Mouse (Mus musculus): ENCODE data around the gene Psap.
"Not testable (repeated sequence)": the region's sequence is repeated elsewhere in the genome, so short reads cannot be mapped to it uniquely, and the experiment has no call there.

The Psap gene

DNA sequence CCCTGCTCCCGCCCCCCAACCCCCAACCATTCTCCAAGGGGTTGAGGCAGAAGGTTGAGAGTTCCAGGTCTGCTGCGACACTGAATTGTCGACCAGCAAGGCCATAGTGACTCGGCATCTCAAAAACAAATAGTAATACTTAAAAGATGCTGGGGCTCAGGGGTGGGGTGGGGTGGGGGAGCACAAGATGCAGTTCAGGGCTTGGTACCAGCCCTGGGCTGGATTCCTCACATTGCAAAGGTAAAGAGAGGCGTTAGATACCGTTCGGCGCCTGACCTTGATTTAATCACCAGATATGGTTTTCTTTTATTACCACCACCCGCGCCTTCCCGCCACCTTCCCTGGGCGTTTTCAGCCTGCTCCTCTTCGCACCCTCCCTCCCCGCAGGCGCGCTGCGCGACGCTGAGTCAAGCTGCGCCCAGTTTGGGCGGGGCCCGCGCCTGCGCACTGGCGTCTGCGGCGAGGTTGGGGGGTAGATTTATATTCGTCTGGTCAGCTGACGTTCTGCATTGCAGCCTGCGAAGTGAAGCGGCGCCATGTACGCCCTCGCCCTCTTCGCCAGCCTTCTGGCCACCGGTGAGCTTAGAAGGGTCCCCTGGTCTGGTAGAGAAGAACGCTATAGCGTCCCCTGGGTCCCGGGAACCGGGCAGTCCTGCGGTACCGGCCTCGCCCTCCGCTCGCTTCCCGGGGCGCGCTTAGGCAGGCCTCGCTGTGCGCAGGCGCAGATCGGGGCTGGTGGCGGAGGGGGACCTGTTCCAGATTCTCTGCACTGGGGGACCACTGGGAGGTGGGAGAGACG lies at the start of gene Psap:
Gene Psap, plus strand, starts transcription at position 421 of the 799 bp plus-strand sequence.
- DNase-seq: peak; percentile 94

DNA sequence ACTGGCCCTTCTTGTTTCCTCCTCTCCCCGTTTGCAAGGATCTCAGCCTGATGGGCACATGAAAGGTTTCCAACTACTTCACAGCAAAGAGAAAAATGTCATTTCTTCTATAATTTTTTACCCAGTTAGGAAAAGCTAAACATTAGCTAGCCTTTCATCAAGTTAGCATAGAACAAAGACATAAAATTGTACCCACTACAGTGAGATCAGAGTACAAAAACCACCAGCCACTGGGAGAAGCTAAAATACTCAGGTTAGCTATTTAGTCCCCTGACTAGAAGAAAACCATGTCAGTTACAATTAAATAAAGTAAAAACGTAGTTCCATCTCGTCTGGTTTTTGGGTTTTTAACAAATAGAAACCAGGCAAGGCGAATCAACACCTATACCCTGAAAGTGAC lies 49.8 kb upstream of the Psap start:
- DNase-seq: no peak

DNA sequence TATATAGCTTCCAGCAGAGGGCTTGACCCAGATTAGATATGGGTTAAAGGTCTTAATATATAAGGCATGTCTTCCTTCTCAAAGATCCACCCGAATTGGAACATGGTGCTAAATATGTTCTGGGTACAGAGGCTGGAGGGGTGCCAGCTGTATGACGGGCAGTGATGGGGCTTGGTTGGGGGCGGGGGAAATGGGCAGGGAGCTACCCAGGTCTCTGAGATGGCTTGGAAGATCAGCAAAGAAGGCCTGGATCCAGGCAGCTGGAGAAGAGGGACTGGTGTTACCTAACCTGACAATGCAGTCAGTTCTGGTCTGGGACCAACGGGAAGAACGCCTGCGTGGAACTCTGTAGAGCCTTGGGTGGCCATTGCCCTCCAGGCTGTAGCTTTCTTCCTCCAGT lies 48.3 kb upstream of the Psap start:
- DNase-seq: no peak

DNA sequence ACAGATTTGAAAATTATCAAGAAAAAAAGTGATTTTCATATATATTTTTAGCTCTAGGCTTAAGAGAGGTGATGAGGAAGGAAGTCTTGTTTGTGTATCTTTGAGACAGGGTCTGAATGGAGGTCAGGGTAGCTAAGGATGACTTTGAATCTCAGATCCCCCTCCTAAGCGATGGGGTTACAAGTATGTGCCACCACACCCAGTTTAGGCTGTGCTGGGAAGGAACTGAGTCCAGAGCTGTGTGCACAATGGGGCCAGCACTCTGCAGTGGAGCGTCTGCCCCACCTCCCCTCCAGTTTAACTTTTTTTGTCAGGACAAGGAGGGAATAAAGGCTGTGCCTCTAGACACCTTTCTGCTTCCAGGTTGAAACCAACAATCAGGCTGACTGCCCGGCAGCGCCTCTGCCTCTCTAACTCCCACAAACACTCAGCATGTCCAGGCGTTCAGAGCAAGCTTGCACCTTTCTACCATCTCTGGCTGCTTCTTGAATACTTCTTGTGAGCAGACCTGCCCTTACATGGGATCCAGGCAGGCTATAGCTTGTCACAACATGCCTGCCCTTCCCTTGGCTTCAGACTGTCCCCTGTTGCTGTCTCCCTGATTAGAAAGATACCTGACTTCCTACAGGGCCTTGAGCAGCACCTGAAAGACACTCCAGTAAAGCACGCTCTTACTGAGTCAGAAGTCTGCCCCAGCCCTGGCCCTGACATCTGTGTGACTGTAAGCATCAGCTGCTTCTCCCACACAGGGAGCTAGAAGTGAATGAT lies 46.9 kb upstream of the Psap start:
- no peak for DNase-seq

DNA sequence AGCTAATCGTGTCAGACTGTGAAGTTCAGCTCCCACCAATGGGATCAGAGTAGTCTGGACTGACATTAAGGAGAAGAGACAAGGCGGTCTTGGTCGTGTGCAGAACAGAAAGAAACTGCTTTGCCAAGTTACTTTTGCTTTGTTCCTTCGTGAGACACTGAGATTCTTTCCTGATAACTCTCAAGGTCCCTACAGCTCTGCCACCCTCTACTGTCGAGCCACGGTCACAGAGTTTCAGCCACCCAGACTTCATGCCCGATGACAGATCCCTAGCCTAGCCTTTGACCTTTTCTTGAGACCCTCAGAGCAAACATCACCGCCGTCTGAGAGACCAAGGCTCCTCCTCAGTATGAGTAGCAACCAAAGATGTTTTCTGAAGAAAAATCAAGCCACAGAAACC lies 43.4 kb upstream of the Psap start:
- no peak for DNase-seq

DNA sequence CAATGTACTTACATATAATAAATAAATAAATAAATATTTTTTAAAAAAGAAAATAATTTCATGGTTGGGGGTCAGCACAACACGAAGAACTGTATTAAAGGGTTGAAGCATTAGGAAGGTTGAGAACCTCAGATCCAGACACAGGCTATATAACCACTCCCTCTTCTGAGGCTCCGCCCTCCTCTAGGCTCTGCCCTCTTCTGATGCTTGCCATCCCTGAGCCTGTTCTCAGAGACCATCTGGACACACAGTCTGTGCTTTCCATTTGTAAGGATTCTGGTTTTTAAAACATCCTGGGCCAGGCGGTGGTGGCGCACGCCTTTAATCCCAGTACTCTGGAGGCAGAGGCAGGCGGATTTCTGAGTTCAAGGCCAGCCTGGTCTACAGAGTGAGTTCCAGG lies 41.6 kb upstream of the Psap start:
- not testable (repeated sequence) for DNase-seq

DNA sequence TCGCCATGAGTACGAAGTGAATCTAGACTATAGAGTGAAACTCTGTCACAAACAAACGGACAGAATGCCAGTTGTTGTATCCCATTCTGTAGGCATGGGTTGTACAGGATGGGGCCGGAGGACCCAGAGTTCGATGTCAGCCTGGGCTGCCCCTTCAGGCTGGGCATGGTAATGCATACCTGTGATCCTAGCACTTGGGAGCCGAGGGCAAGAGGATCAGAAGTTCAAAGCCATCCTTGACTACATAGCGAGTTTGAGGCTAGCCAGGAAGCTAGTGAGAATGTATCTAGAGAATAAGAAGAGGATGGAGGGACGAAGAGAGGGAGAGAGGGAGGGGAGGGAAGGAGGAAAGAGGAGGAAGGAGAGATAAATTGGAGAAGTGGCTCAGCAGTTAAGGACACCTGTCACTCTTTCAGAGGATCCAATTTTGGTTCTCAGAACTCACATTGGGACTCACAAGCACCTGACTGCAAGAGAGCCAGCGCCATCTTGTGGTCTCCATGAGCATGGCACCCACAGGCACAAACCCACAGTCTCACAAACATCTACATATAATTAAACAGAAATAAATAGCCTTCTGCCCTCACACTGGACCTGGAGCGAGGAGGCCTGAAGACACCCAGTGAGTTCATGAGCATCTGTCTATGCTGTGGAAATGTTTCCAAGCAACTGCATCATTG lies 39.8 kb upstream of the Psap start:
- peak; percentile 62 for DNase-seq

DNA sequence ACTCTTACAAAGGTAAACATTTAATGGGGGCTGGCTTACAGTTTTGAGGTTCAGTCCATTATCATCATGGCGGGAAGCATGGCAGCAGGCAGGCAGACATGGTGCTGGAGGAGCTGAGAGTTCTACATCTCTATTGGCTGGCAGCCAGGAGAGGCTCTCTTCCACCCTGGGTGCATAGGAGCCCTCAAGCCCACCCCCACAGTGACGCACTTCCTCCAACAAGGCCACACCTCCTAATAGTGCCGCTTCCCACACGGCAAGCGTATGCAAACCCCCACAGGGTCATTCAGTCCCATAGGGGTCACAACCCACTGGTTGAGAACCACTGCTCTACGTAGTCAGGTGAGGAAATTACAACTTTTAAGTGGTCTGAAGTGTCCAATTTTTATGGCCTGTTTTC lies 37.0 kb upstream of the Psap start:
- DNase-seq: no peak

DNA sequence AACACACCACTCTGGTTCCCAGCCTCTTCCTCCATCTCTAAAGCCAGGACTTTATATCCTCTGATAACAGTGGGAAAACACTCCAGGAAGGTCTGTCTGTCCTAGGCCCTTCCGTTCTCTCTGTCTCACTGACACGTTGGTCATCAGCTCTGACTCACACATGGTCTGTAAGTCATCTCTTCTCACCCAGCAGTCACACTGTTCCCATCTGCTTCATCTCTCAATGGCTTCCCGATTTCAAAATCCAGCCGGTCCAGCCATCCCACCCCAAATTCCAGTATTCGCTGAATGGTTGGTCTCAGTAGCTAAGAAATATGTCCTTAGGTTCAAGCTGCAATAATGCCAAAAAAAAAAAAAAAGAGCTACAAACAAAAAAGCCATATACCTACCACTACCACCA lies 33.5 kb upstream of the Psap start:
- no peak for DNase-seq

DNA sequence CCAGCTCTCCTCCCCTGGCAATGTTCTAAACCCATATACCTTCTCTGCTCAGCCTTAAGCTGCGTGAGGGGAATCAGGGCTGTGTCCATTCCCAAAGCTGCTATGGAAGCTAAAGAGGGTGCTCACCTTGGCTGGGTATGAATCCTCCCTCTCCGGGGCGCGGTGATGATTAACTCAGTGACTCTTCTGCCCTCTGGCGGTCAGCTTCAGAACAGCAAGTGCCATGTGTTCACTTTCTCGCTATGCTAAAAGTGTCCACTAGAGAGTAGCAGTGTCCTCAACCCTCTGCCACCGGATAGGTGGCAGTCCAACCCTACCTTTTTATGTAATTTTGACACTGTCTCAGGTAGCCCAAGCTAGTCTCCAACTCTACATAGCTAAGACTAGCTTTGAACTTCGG lies 32.4 kb upstream of the Psap start:
- peak; percentile 93 for DNase-seq

DNA sequence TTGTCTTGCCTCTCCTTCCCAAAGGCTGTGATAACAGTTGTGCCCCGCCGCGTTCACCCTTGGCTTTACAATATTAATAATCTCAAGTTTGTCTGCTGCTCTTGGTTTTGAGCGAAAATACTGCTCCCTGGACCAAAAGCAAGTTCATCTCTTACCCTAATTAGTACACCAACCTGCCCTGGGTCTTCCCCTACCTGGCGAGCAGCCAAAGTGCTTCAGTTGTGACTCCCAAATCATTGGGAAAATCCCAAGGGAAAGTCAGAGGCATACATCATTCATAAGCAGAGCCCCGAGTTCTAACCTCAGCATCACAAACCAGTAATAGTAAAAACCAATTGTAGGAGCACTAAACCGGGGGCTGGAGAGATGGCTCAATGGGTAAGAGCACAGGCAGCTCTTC lies 31.8 kb upstream of the Psap start:
- DNase-seq: no peak

DNA sequence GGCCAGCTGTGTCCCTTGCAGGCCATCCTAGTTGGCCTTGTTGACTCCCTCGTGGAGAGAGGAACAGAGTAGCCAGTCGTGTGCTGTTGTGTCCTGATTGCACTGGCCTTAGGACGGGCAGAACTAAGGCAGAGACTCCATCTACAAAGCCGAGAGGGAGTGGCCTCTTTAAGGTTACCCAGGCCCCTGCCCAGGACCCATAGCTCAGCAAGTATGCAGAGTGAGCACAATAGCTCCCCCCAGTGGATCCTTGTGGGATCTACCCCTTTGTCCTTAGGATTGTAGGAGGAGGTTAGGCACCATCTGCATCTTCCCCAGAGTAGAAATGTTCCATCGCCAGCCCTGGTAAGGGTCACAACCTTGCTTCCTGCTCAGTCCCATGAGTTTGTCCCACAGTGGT lies 30.9 kb upstream of the Psap start:
- peak; percentile 71 for DNase-seq

DNA sequence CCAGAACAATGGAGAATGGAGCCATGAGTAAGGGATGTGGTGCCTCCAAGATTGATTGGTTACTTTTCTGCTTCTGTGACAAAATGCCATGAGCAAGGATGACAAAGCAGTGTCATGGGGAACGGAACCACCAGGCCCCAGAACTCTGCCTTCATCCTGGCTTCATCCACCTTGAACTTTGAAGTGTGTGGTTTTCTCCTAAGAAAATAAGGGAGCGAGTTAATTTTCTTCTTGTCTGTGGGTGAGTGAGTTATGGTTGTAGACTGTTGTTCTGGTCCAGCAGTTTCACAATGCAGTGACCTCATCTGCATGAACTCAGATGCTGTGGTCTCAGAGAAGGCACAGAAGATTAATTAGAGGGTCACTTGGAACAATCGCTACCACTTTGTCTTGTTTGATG lies 29.1 kb upstream of the Psap start:
- not testable (repeated sequence) for DNase-seq

DNA sequence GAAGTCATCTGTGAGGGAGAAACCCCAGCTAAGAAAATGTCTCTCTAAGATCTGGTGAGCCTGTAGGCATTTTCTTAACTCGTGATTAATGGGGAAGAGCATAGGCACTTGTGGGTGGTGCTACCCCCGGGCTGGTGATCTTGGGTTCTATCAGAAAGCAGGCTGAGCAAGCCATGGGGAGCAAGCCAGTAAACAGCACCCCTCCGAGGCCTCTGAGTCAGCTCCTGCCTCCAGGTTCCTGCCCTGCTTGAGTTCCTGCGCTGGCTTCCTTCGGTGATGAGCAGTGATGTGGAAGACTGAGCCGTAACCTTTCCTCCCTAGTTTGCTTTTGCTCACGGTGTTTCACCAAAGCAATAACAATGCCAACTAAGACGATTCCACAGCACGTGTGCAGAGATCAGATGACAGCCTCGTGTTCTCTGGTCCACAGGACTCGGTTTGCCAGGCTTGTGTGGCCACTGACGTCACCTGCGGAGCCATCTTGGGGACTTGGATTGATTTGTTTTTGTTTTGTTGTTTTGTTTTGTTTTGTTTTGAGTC lies 26.9 kb upstream of the Psap start:
- DNase-seq: no peak

DNA sequence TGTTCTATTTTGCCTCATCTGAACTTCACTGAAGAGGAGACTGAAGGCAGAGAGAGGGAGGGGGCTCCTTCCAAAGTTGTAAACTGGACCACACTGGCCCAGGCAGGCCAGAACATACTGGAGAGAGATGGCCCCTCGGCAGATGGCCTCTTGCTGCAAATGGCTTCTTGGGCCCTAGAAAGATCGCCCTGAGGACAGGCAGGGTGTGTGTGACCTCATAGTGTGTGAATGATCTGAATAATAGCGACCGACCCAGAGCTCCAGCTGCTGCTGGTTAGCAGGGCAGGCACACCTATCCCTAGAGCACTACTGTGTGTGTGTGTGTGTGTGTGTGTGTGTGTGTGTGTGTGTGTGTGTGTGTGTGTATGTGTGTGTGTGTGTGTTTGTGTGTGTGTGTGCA lies 25.2 kb upstream of the Psap start:
- DNase-seq: peak; percentile 11

DNA sequence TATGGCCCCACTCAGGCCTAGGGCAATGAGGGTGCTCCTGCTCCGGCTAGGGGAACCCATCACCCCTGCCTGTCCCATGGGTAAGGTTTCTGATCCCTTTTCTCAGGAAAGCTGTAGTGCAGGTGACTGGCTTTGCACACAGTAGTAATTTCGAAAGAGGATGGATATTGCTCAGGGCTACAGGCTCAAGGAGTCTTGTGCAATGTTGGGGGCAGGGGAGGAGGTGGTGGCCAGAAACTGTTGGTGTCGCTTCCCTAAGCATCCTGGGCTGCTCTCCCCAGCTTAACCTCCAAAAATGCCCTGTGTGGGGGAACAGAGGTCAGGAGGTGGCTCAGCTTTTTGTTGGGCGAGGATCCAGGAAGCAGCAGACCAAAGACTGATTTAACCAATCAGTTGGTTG lies 24.8 kb upstream of the Psap start:
- DNase-seq: no peak

DNA sequence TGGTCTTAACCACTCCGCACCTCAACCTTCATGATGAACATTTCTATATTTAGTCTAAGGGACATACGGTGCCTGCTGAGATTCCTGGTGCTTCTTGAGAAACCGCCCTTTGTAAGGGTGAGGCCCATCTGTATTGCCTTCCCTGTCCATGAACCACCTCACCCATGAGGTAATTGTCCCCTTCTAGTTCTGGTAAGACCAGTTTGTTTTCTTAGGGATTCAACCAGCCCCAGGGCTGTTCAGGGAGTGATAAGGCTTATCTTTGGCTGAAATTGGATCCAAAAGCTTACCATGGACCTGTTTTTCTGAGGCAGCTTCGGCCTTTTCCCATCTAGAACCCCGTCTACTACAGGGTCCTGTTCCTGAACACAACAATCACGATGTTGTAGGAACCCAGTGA lies 21.3 kb upstream of the Psap start:
- DNase-seq: no peak

DNA sequence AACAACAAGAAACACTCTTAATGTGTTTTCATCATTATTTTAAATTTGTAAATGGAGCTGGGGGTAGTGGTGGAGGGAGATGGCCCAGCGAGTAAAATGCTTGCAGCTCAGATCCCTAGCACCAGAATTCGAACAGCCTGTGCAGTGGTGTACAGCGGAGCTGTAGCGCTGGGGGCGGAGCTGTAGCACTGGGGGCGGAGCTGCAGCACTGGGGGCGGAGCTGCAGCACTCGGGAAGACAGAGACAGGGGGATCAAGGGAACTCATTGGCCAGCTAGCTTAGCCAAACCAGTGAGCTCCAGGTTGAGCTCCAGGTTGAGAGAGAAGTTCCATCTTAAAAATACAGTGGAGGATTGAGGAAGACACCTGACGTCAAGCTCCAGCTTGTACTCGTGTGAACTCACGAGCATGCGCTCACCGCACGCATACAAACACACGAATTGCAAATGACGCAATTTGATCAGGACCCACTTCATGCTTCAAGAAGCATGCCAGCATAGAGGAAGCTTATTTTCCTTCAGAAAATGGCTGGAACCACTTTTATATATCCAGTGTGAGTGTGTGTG lies 20.1 kb upstream of the Psap start:
- DNase-seq: peak; percentile 38

DNA sequence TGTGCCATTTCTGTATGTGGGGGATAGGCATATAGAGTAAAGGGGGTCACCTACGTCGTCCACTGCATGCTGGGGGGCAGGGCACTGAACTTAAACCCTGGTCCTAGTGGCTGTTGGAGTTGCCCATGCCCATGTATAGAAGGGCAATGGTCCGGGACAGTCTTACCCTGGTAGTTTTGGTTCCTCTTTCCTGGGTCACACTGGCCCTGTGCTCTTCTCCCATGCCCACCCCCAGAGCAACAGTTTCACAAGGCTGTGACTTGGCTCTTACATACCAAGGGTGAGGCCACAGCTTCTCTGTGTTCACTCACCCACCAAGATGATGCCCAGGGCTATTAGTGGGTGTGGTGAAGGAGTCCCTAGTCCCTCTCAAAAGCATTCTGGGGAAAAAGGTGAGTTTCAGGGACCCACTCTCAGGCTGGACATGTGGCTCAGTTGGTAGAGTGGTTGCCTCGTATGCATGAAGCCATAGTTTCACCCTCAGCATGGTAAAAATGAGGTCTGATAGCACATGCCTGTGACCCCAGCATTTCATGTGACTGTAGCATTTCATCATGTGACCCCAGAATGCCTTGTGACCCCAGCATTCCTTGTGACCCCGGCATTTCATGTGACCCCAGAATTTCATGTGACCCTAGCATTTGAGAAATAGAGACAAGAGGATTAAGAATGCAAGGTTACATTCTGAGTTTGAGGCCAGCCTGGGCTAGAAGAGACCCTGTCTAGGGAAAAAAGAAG lies 16.7 kb upstream of the Psap start:
- DNase-seq: no peak

DNA sequence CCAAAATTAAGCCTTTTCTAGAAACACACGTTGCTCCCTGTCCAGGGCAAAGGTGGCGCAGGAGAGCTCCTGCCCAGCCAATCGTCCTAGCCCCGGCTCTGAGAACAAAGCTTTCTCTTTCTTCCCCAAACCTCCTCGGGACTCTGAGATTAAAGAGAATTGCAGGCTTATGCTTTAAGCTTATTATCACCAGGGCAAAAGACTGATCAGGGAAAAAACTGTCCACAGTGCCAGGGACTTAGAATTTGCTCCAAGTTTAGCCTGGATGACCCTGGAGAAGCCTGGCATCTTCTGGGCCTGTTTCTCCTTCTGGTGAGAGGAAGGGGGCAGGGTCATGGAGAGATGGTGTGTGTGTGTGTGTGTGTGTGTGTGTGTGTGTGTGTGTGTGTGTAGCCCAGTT lies 15.9 kb upstream of the Psap start:
- no peak for DNase-seq

DNA sequence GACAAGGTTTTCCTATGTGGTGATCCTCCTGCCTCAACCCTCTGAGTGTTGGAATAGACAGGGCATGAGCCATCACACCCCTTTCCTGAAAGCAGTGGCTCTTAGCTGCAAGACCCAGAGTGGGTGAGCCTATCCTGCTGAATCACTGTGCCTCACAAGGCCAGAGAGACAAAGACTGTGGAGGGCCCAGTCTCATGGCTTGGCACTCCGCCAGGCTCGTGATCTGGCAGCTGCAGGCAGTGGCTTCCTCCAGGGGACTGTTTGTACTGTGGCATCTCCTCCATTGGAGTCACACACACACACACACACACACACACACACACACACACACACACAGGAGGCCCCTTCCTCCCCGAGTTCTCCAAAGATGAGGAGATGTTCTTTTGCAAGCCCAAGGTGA lies 15.0 kb upstream of the Psap start:
- DNase-seq: peak; percentile 24

DNA sequence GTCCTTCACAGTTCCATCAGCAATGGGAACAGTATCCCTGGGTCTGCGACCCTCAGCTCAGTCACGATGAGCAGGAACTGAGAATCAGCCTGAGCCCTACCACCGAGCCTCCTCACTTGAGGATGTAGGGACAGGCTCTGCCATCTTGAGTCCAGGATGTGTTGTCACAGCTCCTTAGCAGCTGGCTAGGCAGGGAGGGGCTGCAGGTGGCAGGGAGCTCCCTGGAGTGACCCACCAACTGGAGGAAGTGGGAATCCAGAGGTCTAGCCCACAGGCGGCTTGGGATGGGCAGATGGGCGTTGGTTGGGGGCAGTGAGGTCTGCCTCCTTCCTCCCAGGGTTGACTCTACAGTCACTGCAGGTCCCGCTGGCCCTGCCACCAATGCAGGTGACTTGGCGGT lies 14.1 kb upstream of the Psap start:
- no peak for DNase-seq

DNA sequence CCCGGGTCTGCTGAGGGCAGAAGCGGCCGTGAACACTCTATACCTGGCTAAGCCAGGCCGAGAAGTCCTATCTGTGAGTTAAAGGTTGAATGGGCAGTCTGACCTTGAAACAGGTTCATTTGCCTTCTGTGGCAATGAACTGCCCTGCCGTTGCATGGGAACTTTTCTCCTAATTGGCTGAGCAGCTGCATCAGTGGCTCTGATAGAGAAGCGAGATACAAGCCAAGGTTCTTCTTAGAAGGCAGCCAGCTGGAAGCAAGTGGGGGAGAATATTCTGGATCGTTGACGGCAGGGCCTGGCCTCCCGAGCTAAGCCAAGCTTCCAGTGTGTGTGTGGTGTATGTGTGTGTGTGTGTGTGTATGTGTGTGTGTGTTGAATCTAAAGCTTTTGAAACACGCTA lies 12.2 kb upstream of the Psap start:
- no peak for DNase-seq
